Mouse (Mus musculus) spleen, adult 2 months (tissue): ENCODE results near the gene Baz1a.

Experiments used
- CTCF ChIP-seq: fragments of 200-500 bp; IDR thresholded peaks from 2 replicates; pipeline ENCODE4 v1.5.1; 2011; ENCODE audit warnings: mild to moderate bottlenecking, inconsistent platforms; ENCODE audit not compliant: insufficient read depth, insufficient read length, insufficient replicate concordance; ENCODE audit errors: extremely low read depth
- POLR2A ChIP-seq: fragments of 200-500 bp; IDR thresholded peaks from 2 replicates; pipeline ENCODE4 v1.6.1; 2011; ENCODE audit warnings: low read depth, low read length, inconsistent platforms

DNA sequence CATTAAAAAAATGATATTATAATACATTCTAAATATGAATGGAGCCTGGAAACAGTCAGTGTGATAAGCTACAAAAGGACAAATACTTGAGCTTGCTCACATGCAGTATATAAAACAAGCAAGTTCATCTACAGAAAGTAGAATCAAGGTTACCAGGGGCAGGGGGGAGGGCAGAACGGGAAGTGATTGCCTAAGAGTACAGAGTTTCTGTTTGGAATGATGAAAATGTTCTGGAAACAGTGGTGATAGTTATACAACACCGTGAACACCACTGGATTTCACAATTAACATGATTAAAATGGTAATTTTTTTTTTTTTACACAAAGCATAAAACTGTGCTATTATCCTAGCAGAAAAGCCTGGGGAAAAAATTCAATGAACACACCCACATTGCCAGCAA, 54.6 kb downstream of the Baz1a start:
- TF ChIP-seq CTCF (no peak), POLR2A (no peak)
